Mouse (Mus musculus) liver, adult 2 months (tissue): ENCODE results near the gene Bmpr1b. TPM values are rescaled to one million over a fixed set of nuclear protein-coding genes. Genes with fewer than 3 reads are reported as not detected.

Experiments used
- DNase-seq: peaks from one replicate; pipeline ENCODE4 v3.0.0-alpha.2; 2011; ENCODE audit warnings: low read depth, low spot score; ENCODE audit errors: extremely low read depth
- H3K27ac ChIP-seq: fragments of 200-500 bp; replicated peaks from 2 replicates; pipeline ENCODE4 v1.5.1; 2012; ENCODE audit warnings: low read depth, mild to moderate bottlenecking, control low read depth, inconsistent platforms, low read length; ENCODE audit not compliant: insufficient read depth
- H3K27me3 ChIP-seq: fragments of 200-500 bp; 2 replicates; pipeline ENCODE4 v1.6.1; 2012; ENCODE audit warnings: mild to moderate bottlenecking, moderate library complexity, low read length, inconsistent platforms; ENCODE audit not compliant: control insufficient read depth, insufficient read depth
- H3K36me3 ChIP-seq: fragments of 200-500 bp; 2 replicates; pipeline ENCODE4 v1.6.1; 2012; ENCODE audit warnings: low read length, inconsistent platforms; ENCODE audit not compliant: control insufficient read depth, insufficient read depth
- H3K4me1 ChIP-seq: fragments of 200-500 bp; 2 replicates; pipeline ENCODE4 v1.6.1; 2011; ENCODE audit warnings: low read length; ENCODE audit not compliant: control insufficient read depth, insufficient read depth
- H3K4me3 ChIP-seq: fragments of 200-500 bp; 2 replicates; pipeline ENCODE4 v1.5.1; 2011; ENCODE audit warnings: low read depth, mild to moderate bottlenecking, control low read depth, low read length, moderate library complexity; ENCODE audit not compliant: insufficient read depth
- H3K79me2 ChIP-seq: fragments of 200-500 bp; 2 replicates; pipeline ENCODE4 v1.6.1; 2012; ENCODE audit warnings: inconsistent platforms, mild to moderate bottlenecking, low read length, moderate library complexity; ENCODE audit not compliant: control insufficient read depth, insufficient read depth
- H3K9ac ChIP-seq: fragments of 200-500 bp; 2 replicates; pipeline ENCODE4 v1.6.1; 2012; ENCODE audit warnings: low read depth, mild to moderate bottlenecking, control low read depth, inconsistent platforms, low read length
- CTCF ChIP-seq: fragments of 200-500 bp; IDR thresholded peaks from 2 replicates; pipeline ENCODE4 v1.5.1; 2011; ENCODE audit warnings: low read depth, low read length, control low read depth
- POLR2A ChIP-seq: fragments of 200-500 bp; IDR thresholded peaks from 2 replicates; pipeline ENCODE4 v1.6.1; 2011; ENCODE audit warnings: low read length, control low read depth; ENCODE audit not compliant: insufficient read depth; ENCODE audit errors: extremely low read depth
- WGBS: fragments of 180-500 bp; shearing (Covaris S2); methylation state at CpG from one replicate; pipeline ENCODE4 v1.1.7; 2018; 5-methylcytosine and 5-hydroxymethylcytosine counted together
- polyA plus RNA-seq: library from polyadenylated mRNA; depleted of rRNA; stranded (reverse); fragments of >200 nt; gene quantifications from 2 replicates; pipeline ENCODE4 v1.2.3, GENCODE M21; 2012
- total RNA-seq: library from RNA; depleted of rRNA; stranded (reverse); fragments of >200 nt; gene quantifications from 2 replicates; pipeline ENCODE4 v1.2.3, GENCODE M21; 2014

The Bmpr1b gene
- total and polyA plus RNA-seq, 2 experiments = not detected

DNA sequence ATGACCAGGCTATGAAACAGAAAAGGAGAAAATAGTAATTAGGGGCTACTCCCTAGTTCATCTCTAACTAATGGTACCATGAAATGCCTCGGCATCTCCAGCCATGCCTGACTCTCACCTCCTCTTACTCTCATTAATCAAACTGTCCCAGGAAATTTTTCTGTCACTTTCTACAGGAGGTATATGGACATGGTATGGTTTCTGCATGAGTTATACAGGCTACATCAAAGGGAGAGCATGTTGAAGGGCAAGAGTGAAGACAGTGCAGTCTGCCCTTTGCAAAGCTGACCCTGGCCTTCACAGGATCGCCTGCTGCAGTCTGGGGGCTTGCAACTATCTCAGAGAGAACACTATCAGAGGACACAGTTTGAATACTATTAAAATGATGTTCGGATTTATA lies 254.6 kb downstream of the Bmpr1b start:
- 77% methylated on average over 3 of the region's 3 CpGs for WGBS
- no peaks in the 10 kb centered on the region for H3K27me3 ChIP-seq
- H3K4me3 ChIP-seq = no peak overlapping the region
- H3K79me2 ChIP-seq = no peaks in the 10 kb centered on the region
- no peak overlapping the region for H3K27ac ChIP-seq
- TF ChIP-seq CTCF (no peak), POLR2A (no peak)
- no peak for DNase-seq
- no peaks in the 10 kb centered on the region for H3K36me3 ChIP-seq
- no peak overlapping the region for H3K9ac ChIP-seq
- no peaks in the 10 kb centered on the region for H3K4me1 ChIP-seq

DNA sequence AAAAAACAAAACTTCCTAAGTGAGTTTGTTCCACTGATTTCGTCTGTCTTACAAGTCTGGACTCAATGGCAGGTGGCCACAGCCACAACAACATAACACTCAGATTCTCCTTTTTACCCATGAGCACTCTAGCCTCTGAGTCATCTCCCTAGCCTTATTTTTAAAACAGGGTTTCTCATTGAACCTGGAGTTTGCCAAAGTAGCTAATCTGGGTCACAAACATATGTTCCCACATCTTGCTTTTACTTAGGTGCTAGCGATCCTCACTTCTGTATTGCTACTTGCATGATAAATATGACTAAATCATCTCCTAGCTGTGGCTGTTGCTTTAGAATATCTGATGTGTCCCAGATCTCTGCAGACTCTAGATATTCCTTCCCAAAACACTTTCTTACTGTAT lies 260.1 kb downstream of the Bmpr1b start:
- DNase-seq = no peak
- Histone ChIP-seq H3K4me3 (no peak overlapping the region), H3K27me3 (no peaks in the 10 kb centered on the region), H3K9ac (no peak overlapping the region), H3K27ac (no peak overlapping the region), H3K36me3 (no peaks in the 10 kb centered on the region), H3K79me2 (no peaks in the 10 kb centered on the region), H3K4me1 (no peaks in the 10 kb centered on the region)
- TF ChIP-seq POLR2A (no peak), CTCF (no peak)
- 93% methylated on average over 2 of the region's 2 CpGs for WGBS

DNA sequence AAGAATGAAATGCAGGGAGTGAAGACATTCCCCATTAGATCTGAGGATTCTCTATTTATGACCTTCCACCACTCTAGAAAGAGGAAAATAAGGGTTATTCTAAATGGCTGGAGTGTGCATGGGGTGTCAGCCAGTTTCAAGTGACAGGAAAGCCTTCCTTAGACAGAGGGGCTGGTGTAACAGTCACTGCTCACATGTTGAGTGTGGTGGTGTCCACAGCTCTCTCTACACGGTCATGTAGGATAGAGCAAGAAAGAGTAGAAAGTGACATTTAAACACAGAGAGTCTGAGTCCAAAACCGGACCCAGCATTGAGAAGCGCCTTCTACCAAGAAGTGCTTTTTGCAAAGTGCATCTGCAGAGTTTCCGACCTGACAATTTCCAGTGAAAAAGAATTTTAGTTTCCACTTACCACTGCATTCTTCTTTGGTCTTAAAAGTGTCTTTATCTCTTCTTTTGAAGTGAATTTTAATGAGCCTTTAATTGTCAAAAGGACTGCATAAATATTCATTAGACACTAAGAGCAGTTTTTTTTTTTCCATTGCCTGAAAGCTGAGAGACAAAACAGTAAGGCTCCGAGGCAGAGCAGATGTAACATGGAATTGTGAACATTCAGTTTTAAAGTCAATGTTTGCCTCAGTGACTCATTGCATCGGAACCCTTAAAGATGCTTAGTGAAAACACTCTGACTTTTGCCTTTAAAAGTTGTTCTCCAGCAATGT lies 263.2 kb downstream of the Bmpr1b start:
- Histone ChIP-seq H3K4me3 (no peak overlapping the region), H3K27me3 (no peaks in the 10 kb centered on the region), H3K27ac (no peak overlapping the region), H3K4me1 (no peaks in the 10 kb centered on the region), H3K9ac (no peak overlapping the region), H3K36me3 (no peaks in the 10 kb centered on the region), H3K79me2 (no peaks in the 10 kb centered on the region)
- no peak for TF ChIP-seq POLR2A
- no peak for TF ChIP-seq CTCF
- 80% methylated on average over 6 of the region's 6 CpGs for WGBS
- no peak for DNase-seq

DNA sequence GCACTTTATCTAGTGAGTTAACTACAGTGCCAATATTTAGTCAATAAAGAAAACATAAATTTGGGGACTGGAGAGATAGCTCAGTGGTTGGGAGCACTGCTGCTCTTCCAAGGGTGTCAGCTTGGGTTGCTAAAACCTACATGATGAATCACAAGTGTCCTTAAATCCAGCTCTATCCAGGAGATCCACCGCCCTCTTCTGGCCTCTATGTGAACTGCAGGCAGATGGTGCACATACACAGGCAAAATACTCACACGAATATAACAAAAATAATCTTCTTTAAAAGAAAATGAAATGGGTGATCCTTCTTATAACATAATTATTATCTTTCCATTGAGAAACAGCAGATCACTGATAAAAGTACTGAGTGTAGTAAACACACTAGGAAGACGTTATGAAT lies 268.9 kb downstream of the Bmpr1b start:
- DNase-seq = no peak
- no peak overlapping the region for H3K27ac ChIP-seq

DNA sequence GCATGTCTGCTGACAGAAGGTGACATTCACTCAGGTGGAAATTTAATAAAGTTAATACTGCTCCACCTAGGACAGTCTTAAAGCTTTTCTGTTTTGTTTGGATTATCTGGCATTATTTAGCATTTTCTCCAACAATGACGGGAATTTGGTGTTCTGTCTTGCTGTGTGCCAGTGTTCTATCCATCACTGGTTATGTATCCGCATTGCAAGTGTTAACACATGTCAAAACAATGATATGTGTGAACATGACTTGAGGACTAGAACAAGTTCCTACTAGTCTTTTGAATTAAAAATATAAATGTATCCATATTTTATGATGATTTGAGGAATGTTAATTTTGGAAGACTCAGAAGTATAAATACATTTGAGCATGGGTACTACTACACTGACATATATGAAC lies 269.7 kb downstream of the Bmpr1b start:
- Histone ChIP-seq H3K27ac (no peak overlapping the region), H3K4me1 (no peaks in the 10 kb centered on the region), H3K9ac (no peak overlapping the region), H3K79me2 (no peaks in the 10 kb centered on the region), H3K27me3 (no peaks in the 10 kb centered on the region), H3K4me3 (no peak overlapping the region), H3K36me3 (no peaks in the 10 kb centered on the region)
- no peak for TF ChIP-seq POLR2A
- TF ChIP-seq CTCF = no peak
- 94% methylated on average over 2 of the region's 2 CpGs for WGBS
- DNase-seq = no peak

More for the DNA sequence above, 268.9 kb downstream of the Bmpr1b start:
- Histone ChIP-seq H3K4me3 (no peak overlapping the region), H3K79me2 (no peaks in the 10 kb centered on the region), H3K9ac (no peak overlapping the region), H3K36me3 (no peaks in the 10 kb centered on the region), H3K27me3 (no peaks in the 10 kb centered on the region), H3K4me1 (no peaks in the 10 kb centered on the region)
- TF ChIP-seq CTCF (no peak), POLR2A (no peak)
- WGBS = 83% methylated on average over 3 of the region's 3 CpGs

DNA sequence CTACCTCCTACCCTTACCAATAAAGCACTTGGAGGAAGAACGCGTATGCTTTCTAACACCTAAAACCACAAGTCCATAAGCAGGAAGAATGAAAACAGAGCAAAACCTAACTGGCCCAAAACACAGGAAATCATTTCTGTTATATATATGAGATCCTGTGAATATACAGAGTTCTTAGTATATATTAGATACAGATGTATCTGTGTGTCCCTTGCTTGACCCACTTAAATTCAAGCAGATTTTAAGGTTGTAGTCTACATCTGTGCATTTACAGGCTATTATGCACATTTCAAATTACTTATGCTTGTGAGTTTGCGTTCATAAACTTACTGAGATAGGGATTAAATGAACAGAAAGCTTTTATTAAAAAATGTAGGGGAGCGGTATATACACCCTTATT lies 271.5 kb downstream of the Bmpr1b start:
- no peak for DNase-seq
- Histone ChIP-seq H3K79me2 (no peaks in the 10 kb centered on the region), H3K27ac (no peak overlapping the region), H3K27me3 (no peaks in the 10 kb centered on the region), H3K36me3 (no peaks in the 10 kb centered on the region), H3K4me1 (no peaks in the 10 kb centered on the region), H3K9ac (no peak overlapping the region), H3K4me3 (no peak overlapping the region)
- 92% methylated on average over 4 of the region's 4 CpGs for WGBS
- no peak for TF ChIP-seq POLR2A
- no peak for TF ChIP-seq CTCF
